Mouse (Mus musculus): ENCODE results near the gene Tbc1d24. TPM values are rescaled to one million over a fixed set of nuclear protein-coding genes. Genes with fewer than 3 reads are reported as not detected.

The Tbc1d24 gene
- polyA plus RNA-seq, 1 experiment from 2014 or later = 8.4 TPM

DNA sequence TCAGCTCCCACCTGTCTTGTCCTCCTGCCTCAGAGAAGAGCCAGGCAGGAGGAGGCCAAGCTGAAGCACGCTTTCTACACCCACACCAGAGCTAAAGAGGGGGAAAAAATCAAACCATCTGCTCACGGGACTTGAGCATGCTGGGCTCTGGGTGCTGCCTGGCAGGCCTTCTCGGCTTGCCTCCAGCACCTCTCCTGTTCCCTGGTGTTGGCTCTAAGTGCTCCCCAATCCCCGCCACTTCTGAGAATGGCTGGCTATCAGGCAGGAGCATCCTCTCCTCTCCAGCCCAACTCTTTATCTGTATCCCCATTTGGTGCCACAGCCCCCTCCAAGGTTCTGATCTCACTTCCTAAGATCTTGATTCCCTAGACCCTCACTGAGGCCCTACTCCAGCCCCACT is 6.1 kb downstream of the Tbc1d24 start:
- Histone ChIP-seq H3K27ac (ENCODE audit: low read depth, low read length) (no peak overlapping the region), H3K9ac (ENCODE audit: low read length) (no peak overlapping the region), H3K4me1 (replicated peaks; ENCODE audit: control insufficient read depth, insufficient read depth, low read length) (no peaks in the 10 kb centered on the region), H3K4me3 (ENCODE audit: low read depth, low read length) (no peak overlapping the region), H3K36me3 (ENCODE audit: control insufficient read depth, insufficient read depth, low read length) (no peaks in the 10 kb centered on the region), H3K4me2 (ENCODE audit: low read depth, low read length, severe bottlenecking) (no peak overlapping the region), H3K9me3 (ENCODE audit: control insufficient read depth, low read length) (no peaks in the 10 kb centered on the region), H3K27me3 (ENCODE audit: control insufficient read depth, insufficient read depth, low read length) (no peaks in the 10 kb centered on the region)
- no peak for DNase-seq (ENCODE audit: low spot score)
- 76% methylated on average over 4 of the region's 4 CpGs for WGBS
- ATAC-seq (replicated peaks; ENCODE audit: low FRiP score) = no peak

DNA sequence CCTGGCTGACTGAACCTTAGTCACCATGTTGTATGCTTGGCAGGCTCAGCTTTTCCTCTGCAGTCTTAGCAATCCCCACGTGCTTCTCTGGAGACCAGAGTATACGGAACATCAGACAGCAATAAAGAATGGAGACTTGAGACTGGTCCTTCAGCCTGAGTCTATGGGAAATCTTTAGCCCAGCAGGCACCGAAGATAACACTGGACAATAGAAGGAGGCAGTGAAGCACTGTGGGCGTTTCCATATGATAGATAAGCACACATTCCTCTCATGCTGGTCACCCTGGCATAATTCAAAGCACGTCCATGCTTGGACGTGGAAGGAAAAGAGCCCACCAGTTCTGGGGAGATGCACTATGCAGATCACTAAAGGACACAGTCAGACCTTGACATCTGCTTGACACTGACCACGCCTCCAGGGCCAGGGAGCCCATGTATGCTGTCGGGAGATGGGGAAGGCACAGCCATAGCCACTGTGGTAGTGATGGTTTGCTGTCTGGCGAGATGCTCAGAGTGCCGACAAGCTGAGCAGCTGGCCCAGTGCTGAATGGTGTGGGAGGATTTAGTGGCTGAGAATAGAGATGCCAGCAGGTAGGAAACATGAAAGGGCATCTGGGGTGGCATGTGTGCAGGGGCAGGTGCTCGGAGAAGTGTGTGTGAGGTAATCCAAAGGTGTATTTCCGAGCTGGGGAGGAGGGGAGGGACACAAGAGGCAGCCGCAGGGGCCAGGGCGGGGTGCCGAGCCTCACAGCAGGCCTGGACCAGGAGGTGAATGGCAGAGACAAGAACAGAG is 8.1 kb downstream of the Tbc1d24 start:
- Histone ChIP-seq H3K4me2 (ENCODE audit: low read depth, low read length, severe bottlenecking) (no peak overlapping the region), H3K36me3 (ENCODE audit: control insufficient read depth, insufficient read depth, low read length) (no peaks in the 10 kb centered on the region), H3K4me1 (replicated peaks; ENCODE audit: control insufficient read depth, insufficient read depth, low read length) (no peaks in the 10 kb centered on the region), H3K27ac (ENCODE audit: low read depth, low read length) (no peak overlapping the region), H3K9ac (ENCODE audit: low read length) (no peak overlapping the region), H3K27me3 (ENCODE audit: control insufficient read depth, insufficient read depth, low read length) (no peaks in the 10 kb centered on the region), H3K9me3 (ENCODE audit: control insufficient read depth, low read length) (no peaks in the 10 kb centered on the region), H3K4me3 (ENCODE audit: low read depth, low read length) (no peak overlapping the region)
- ATAC-seq (replicated peaks; ENCODE audit: low FRiP score) (no peak), DNase-seq (ENCODE audit: low spot score) (no peak)
- WGBS = 73% methylated on average over 15 of the region's 15 CpGs

DNA sequence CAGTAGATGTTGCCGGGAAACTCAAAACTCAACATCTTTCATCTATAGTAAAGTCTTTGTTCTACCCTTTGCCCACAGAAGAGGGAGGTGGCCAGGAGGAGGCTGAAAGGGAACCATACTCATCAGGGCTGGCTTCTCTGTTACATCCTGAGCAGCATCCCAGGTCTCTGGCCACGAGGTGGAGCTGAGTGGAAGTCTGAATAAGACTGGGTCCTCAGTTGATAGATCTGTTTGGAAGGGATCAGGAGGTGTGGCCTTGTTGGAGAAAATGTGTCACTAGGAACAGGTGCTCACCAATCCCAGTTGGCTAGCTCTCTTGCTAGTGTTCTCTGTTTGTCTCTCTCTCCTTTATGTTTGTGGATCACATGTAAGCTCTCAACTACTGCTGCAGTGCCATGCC is 10.0 kb downstream of the Tbc1d24 start:
- Histone ChIP-seq H3K27ac (ENCODE audit: low read depth, low read length) (no peak overlapping the region), H3K4me1 (replicated peaks; ENCODE audit: control insufficient read depth, insufficient read depth, low read length) (no peaks in the 10 kb centered on the region), H3K9me3 (ENCODE audit: control insufficient read depth, low read length) (no peaks in the 10 kb centered on the region), H3K9ac (ENCODE audit: low read length) (no peak overlapping the region), H3K4me2 (ENCODE audit: low read depth, low read length, severe bottlenecking) (no peak overlapping the region), H3K27me3 (ENCODE audit: control insufficient read depth, insufficient read depth, low read length) (no peaks in the 10 kb centered on the region), H3K36me3 (ENCODE audit: control insufficient read depth, insufficient read depth, low read length) (no peaks in the 10 kb centered on the region), H3K4me3 (ENCODE audit: low read depth, low read length) (no peak overlapping the region)
- WGBS = 78% methylated on average over 2 of the region's 2 CpGs
- no peak for ATAC-seq (replicated peaks; ENCODE audit: low FRiP score)
- DNase-seq (ENCODE audit: low spot score) = no peak

DNA sequence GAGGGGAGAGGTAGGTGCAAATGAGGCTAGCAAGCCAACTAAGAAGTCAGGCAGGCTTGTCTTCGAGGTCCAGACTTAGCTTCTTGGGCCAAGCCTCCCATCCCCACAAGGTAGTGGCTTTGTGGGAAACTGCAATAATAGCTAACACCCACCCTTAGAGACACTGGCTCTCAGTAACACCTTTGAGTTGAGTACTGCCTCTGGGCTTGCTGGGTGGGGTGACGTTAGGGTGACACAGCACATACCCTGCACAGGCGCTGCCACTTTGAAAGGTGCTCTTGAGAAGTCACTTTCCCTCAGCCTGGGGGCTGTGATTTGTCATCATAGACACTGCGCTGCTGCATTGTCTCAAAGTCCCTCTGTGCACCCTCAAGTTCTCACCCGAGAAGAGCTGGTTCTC is 11.6 kb downstream of the Tbc1d24 start:
- Histone ChIP-seq H3K4me1 (replicated peaks; ENCODE audit: control insufficient read depth, insufficient read depth, low read length) (no peaks in the 10 kb centered on the region), H3K27ac (ENCODE audit: low read depth, low read length) (no peak overlapping the region), H3K9ac (ENCODE audit: low read length) (no peak overlapping the region), H3K4me2 (ENCODE audit: low read depth, low read length, severe bottlenecking) (no peak overlapping the region), H3K9me3 (ENCODE audit: control insufficient read depth, low read length) (no peaks in the 10 kb centered on the region), H3K4me3 (ENCODE audit: low read depth, low read length) (no peak overlapping the region), H3K36me3 (ENCODE audit: control insufficient read depth, insufficient read depth, low read length) (no peaks in the 10 kb centered on the region), H3K27me3 (ENCODE audit: control insufficient read depth, insufficient read depth, low read length) (no peaks in the 10 kb centered on the region)
- DNase-seq (ENCODE audit: low spot score) (no peak), ATAC-seq (replicated peaks; ENCODE audit: low FRiP score) (no peak)
- WGBS = 88% methylated on average over 5 of the region's 5 CpGs

DNA sequence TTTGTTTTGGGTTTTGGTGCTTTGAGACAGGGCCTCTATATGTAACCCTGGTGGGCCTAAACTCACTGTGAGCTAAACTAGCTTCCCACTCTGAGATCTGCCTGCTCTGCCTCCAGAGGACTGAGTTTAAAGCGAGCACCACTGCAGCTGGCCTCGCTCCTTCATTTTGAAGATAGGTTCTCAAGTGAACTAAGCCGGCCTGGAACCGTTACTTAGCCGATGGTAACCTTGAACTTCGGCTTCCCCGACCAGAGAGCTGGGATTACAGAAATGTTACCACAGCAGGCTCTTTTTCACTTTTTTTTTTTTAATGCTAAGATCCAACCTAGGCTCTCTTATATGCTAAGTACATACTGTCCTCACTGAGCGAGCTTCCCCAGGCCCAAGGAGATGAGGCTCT is 12.1 kb downstream of the Tbc1d24 start:
- ATAC-seq (replicated peaks; ENCODE audit: low FRiP score) = no peak
- H3K4me2 ChIP-seq (ENCODE audit: low read depth, low read length, severe bottlenecking) = no peak overlapping the region
- DNase-seq (ENCODE audit: low spot score) = no peak
- no peak overlapping the region for H3K27ac ChIP-seq (ENCODE audit: low read depth, low read length)
- no peak overlapping the region for H3K9ac ChIP-seq (ENCODE audit: low read length)
- no peaks in the 10 kb centered on the region for H3K36me3 ChIP-seq (ENCODE audit: control insufficient read depth, insufficient read depth, low read length)
- H3K4me3 ChIP-seq (ENCODE audit: low read depth, low read length) = no peak overlapping the region
- WGBS = 90% methylated on average over 8 of the region's 8 CpGs
- H3K27me3 ChIP-seq (ENCODE audit: control insufficient read depth, insufficient read depth, low read length) = no peaks in the 10 kb centered on the region
- no peaks in the 10 kb centered on the region for H3K9me3 ChIP-seq (ENCODE audit: control insufficient read depth, low read length)
- H3K4me1 ChIP-seq (replicated peaks; ENCODE audit: control insufficient read depth, insufficient read depth, low read length) = no peaks in the 10 kb centered on the region

DNA sequence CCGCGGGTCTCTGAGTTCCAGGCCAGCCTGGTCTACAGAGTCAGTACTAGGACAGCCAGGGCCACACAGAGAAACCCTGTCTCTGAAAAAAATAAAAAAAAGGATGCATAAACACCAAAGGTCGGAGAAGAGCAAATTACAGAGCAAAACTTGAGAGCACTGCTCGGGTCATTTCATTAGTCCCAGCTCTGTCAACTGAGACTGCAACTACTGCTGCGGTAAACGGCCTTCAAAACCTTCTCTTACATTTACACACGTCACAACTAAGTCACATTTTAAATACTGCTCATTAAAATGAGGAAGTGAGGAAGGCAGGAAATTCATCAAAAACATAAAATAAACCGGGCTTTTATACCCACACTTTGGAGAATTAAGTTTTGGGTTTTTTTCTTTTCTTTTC is 12.5 kb downstream of the Tbc1d24 start:
- no peak overlapping the region for H3K4me2 ChIP-seq (ENCODE audit: low read depth, low read length, severe bottlenecking)
- DNase-seq (ENCODE audit: low spot score) (no peak), ATAC-seq (replicated peaks; ENCODE audit: low FRiP score) (no peak)
- no peaks in the 10 kb centered on the region for H3K27me3 ChIP-seq (ENCODE audit: control insufficient read depth, insufficient read depth, low read length)
- no peak overlapping the region for H3K27ac ChIP-seq (ENCODE audit: low read depth, low read length)
- no peak overlapping the region for H3K9ac ChIP-seq (ENCODE audit: low read length)
- no peaks in the 10 kb centered on the region for H3K9me3 ChIP-seq (ENCODE audit: control insufficient read depth, low read length)
- H3K4me1 ChIP-seq (replicated peaks; ENCODE audit: control insufficient read depth, insufficient read depth, low read length) = no peaks in the 10 kb centered on the region
- no peak overlapping the region for H3K4me3 ChIP-seq (ENCODE audit: low read depth, low read length)
- H3K36me3 ChIP-seq (ENCODE audit: control insufficient read depth, insufficient read depth, low read length) = no peaks in the 10 kb centered on the region
- 87% methylated on average over 8 of the region's 8 CpGs for WGBS

DNA sequence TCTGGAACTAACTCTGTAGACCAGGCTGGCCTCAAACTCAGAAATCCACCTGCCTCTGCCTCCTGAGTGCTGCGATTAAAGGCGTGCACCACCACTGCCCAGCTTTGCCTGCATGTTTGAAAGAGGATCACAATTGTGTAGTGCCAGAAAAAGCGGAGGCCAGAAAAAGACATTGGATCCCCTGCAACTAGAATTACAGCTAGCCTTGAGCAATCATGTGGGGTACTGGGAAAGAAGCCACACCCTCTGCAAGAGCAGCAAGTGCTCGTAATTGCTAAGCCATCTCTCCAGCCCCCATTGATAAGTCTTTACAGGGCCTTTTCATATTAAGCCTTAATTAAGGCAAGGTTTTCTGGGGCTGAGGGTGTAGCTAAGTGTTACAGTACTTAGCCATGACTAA is 13.9 kb downstream of the Tbc1d24 start:
- Histone ChIP-seq H3K9ac (ENCODE audit: low read length) (no peak overlapping the region), H3K36me3 (ENCODE audit: control insufficient read depth, insufficient read depth, low read length) (no peaks in the 10 kb centered on the region), H3K4me3 (ENCODE audit: low read depth, low read length) (no peak overlapping the region), H3K27ac (ENCODE audit: low read depth, low read length) (no peak overlapping the region), H3K27me3 (ENCODE audit: control insufficient read depth, insufficient read depth, low read length) (no peaks in the 10 kb centered on the region), H3K4me2 (ENCODE audit: low read depth, low read length, severe bottlenecking) (no peak overlapping the region), H3K9me3 (ENCODE audit: control insufficient read depth, low read length) (no peaks in the 10 kb centered on the region), H3K4me1 (replicated peaks; ENCODE audit: control insufficient read depth, insufficient read depth, low read length) (no peaks in the 10 kb centered on the region)
- WGBS = 75% methylated on average over 4 of the region's 4 CpGs
- no peak for DNase-seq (ENCODE audit: low spot score)
- no peak for ATAC-seq (replicated peaks; ENCODE audit: low FRiP score)

DNA sequence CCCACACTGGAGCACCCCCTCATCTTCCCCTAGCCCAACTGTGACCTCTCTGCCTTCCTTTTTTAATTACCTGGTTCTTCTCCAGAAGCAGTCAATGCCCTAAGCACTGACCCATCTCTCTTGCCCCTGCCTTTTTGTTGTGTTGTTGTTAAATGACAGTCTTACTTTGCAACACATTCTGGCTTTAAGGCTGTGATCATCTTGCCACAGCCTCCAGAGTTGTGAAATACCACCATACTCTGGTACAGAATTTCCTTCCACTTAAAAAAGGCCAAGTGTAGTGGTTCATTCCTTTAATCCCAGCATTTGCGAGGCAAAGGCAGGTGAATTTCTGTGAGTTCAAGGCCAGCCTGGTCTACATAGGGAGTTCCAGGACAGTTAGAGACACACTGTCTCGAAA is 14.4 kb downstream of the Tbc1d24 start:
- no peaks in the 10 kb centered on the region for H3K27me3 ChIP-seq (ENCODE audit: control insufficient read depth, insufficient read depth, low read length)
- DNase-seq (ENCODE audit: low spot score) (no peak), ATAC-seq (replicated peaks; ENCODE audit: low FRiP score) (no peak)
- no peaks in the 10 kb centered on the region for H3K36me3 ChIP-seq (ENCODE audit: control insufficient read depth, insufficient read depth, low read length)
- no peak overlapping the region for H3K9ac ChIP-seq (ENCODE audit: low read length)
- no peaks in the 10 kb centered on the region for H3K4me1 ChIP-seq (replicated peaks; ENCODE audit: control insufficient read depth, insufficient read depth, low read length)
- no peaks in the 10 kb centered on the region for H3K9me3 ChIP-seq (ENCODE audit: control insufficient read depth, low read length)
- 88% methylated on average over 2 of the region's 2 CpGs for WGBS
- H3K4me3 ChIP-seq (ENCODE audit: low read depth, low read length) = no peak overlapping the region
- H3K4me2 ChIP-seq (ENCODE audit: low read depth, low read length, severe bottlenecking) = no peak overlapping the region
- H3K27ac ChIP-seq (ENCODE audit: low read depth, low read length) = no peak overlapping the region

DNA sequence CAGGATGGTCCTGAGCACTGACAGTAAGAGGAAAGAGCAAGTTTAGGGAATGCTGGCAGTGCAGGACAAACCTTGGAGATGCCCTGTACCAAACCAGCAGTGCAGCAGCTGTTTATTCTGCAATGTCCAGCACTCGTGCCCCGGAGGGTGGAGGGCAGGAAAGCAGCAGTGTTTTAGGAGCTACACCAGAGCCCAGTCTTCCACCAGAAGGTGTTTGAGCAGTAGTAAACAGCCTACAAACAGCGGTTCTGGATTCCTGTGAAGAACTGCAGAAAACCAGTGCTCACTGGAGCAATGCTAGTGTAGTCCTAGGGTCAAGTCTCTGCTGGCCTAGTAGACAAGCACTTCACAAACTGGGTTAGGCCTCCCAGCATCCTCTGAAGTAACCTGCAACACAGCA is 31.1 kb downstream of the Tbc1d24 start:
- Histone ChIP-seq H3K27me3 (ENCODE audit: control insufficient read depth, insufficient read depth, low read length) (no peaks in the 10 kb centered on the region), H3K9ac (ENCODE audit: low read length) (no peak overlapping the region), H3K27ac (ENCODE audit: low read depth, low read length) (no peak overlapping the region), H3K9me3 (ENCODE audit: control insufficient read depth, low read length) (no peaks in the 10 kb centered on the region), H3K4me3 (ENCODE audit: low read depth, low read length) (no peak overlapping the region), H3K36me3 (ENCODE audit: control insufficient read depth, insufficient read depth, low read length) (no peaks in the 10 kb centered on the region), H3K4me2 (ENCODE audit: low read depth, low read length, severe bottlenecking) (no peak overlapping the region), H3K4me1 (replicated peaks; ENCODE audit: control insufficient read depth, insufficient read depth, low read length) (no peaks in the 10 kb centered on the region; the same call in 1 of the 2 replicates)
- DNase-seq (ENCODE audit: low spot score) = no peak
- no peak for ATAC-seq (replicated peaks; ENCODE audit: low FRiP score)
- 74% methylated on average over 3 of the region's 3 CpGs for WGBS

All from forebrain, embryonic 11.5 days (tissue).